Mouse (Mus musculus) embryonic facial prominence, embryonic 11.5 days (tissue): ENCODE measurements around the gene Pi4kb. TPM values are rescaled to one million over a fixed set of nuclear protein-coding genes. Genes with fewer than 3 reads are reported as not detected.
A peak's percentile ranks its signal among the peaks of the same experiment; 100 is the strongest.

Experiments used
- ATAC-seq: fragments of 200-750 bp; cut with Nextera tagmentation; replicated peaks from 2 replicates; pipeline ENCODE4 v1.8.0; 2017; ENCODE audit warnings: low read depth; ENCODE audit not compliant: insufficient number of reproducible peaks, low FRiP score, low TSS enrichment
- DNase-seq: peaks from one replicate; pipeline ENCODE4 v3.0.0-alpha.2; 2015; ENCODE audit warnings: low spot score
- H3K27ac ChIP-seq: fragments of 300-500 bp; sonication (generic); replicated peaks from 2 replicates; pipeline ENCODE4 v1.5.1; 2014; ENCODE audit warnings: mild to moderate bottlenecking, low read depth, low read length, control low read depth
- H3K27me3 ChIP-seq: fragments of 300-500 bp; sonication (generic); 2 replicates; pipeline ENCODE4 v1.6.1; 2014; ENCODE audit warnings: mild to moderate bottlenecking, low read length, moderate library complexity, mixed read lengths; ENCODE audit not compliant: control insufficient read depth, insufficient read depth
- H3K36me3 ChIP-seq: fragments of 300-500 bp; sonication (generic); replicated peaks from 2 replicates; pipeline ENCODE4 v1.6.1; 2014; ENCODE audit warnings: low read depth, mild to moderate bottlenecking, low read length, moderate library complexity, mixed read lengths; ENCODE audit not compliant: control insufficient read depth, insufficient read depth
- H3K4me1 ChIP-seq: fragments of 300-500 bp; sonication (generic); 2 replicates; pipeline ENCODE4 v1.6.1; 2014; ENCODE audit warnings: low read length, mixed read lengths; ENCODE audit not compliant: control insufficient read depth, insufficient read depth
- H3K4me2 ChIP-seq: fragments of 300-500 bp; sonication (generic); 2 replicates; pipeline ENCODE4 v1.6.1; 2014; ENCODE audit warnings: low read depth, mild to moderate bottlenecking, control low read depth, low read length, moderate library complexity
- H3K4me3 ChIP-seq: fragments of 300-500 bp; sonication (generic); 2 replicates; pipeline ENCODE4 v1.5.1; 2014; ENCODE audit warnings: low read depth, low read length, control low read depth
- H3K9ac ChIP-seq: fragments of 300-500 bp; sonication (generic); replicated peaks from 2 replicates; pipeline ENCODE4 v1.6.1; 2014; ENCODE audit warnings: mild to moderate bottlenecking, control low read depth, low read length
- H3K9me3 ChIP-seq: fragments of 300-500 bp; sonication (generic); replicated peaks from 2 replicates; pipeline ENCODE4 v1.6.1; 2016; ENCODE audit warnings: mild to moderate bottlenecking, low read length, inconsistent platforms, mixed read lengths; ENCODE audit not compliant: control insufficient read depth
- WGBS: fragments of 180-500 bp; shearing (Covaris S2); extraction: QIAGEN DNeasy Blood & Tissue Kit; methylation state at CpG from one replicate; pipeline ENCODE4 v1.1.7; 2014; 5-methylcytosine and 5-hydroxymethylcytosine counted together
- polyA plus RNA-seq: library from polyadenylated mRNA; unstranded; fragments of >200 nt; fragmentation: Nextera tagmentation; extraction: Ambion mirVana; gene quantifications from 2 replicates; pipeline ENCODE4 v1.2.1, GENCODE M21; 2014

Gene Pi4kb
- polyA plus RNA-seq, 1 experiment from 2014 or later, result 30.1 TPM

DNA sequence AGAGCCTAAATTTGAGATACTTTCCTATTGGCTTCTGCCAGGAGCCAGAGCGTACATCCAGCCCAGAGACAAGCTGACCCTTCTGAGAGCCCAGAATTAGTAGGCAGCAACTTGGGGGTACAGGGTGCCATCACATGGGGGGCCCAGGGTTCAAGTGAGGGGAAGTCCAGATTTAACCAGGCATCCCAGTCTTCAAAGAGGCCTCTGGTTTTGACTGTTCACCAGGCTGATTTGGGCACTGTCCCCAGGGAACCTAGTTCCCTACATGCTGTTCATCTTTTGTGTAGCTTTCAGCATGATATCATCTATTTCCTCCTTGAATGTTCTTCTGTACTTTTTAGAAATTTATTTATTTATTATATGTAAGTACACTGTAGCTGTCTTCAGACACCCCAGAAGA, 9.5 kb upstream of the Pi4kb start:
- no peak overlapping the region for H3K4me2 ChIP-seq
- H3K4me3 ChIP-seq, result no peak overlapping the region
- DNase-seq (no peak), ATAC-seq (no peak)
- no peak overlapping the region for H3K27ac ChIP-seq
- no peaks in the 10 kb centered on the region for H3K36me3 ChIP-seq
- H3K27me3 ChIP-seq, result no peaks in the 10 kb centered on the region
- no peak overlapping the region for H3K9ac ChIP-seq
- H3K9me3 ChIP-seq, result no peaks in the 10 kb centered on the region
- H3K4me1 ChIP-seq, result no peaks in the 10 kb centered on the region
- 100% methylated on average over 1 of the region's 1 CpGs for WGBS

DNA sequence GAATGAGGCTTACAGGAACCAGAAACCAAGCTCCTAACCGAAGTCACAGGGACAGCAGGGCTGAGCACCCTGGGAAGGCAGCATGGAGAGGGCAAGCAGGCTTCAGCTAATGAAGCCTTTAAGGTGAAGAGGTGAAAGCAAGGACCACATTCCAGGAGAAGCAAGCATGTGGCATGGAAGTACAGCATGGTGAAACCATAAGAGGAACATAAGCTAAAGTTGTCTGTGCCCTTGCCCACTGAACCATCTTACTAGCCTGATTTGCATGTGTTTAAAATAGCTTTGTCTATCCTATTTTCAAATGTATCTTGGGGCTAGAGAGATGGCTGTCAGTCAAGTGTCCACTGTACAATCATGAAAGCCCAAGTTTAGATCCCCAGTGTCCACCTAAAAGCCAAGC, 8.7 kb upstream of the Pi4kb start:
- H3K4me2 ChIP-seq, result no peak overlapping the region
- DNase-seq (no peak), ATAC-seq (no peak)
- no peaks in the 10 kb centered on the region for H3K27me3 ChIP-seq
- H3K9me3 ChIP-seq, result no peaks in the 10 kb centered on the region
- no peak overlapping the region for H3K4me3 ChIP-seq
- no peak overlapping the region for H3K9ac ChIP-seq
- no peak overlapping the region; the same call in 1 of the 2 replicates for H3K27ac ChIP-seq
- no peaks in the 10 kb centered on the region for H3K36me3 ChIP-seq
- H3K4me1 ChIP-seq, result no peaks in the 10 kb centered on the region
- WGBS, result 67% methylated on average over 1 of the region's 1 CpGs

DNA sequence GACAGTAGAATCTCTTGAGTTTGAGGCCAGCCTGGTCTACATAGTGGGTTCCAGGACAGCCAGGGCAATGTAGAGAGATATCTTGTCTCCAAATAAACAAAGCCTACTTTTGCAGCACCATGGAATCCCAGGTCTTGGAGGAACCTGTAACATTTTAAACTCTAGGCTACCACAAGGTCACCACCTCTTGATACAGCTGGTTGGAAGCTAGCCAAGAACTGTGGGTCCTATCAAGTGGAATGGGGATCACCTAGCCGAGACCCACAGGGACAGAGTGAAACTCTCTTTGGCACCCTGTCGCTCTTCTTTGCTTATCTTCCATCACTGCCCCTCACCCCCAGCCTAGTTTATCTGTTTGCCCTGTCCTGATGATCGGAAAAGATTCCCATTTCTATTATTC, 2.0 kb upstream of the Pi4kb start:
- Histone ChIP-seq H3K27ac (no peak overlapping the region), H3K27me3 (no peaks in the 10 kb centered on the region), H3K4me1 (no peaks in the 10 kb centered on the region), H3K4me2 (no peak overlapping the region), H3K4me3 (no peak overlapping the region), H3K9me3 (no peaks in the 10 kb centered on the region), H3K36me3 (no peaks in the 10 kb centered on the region), H3K9ac (no peak overlapping the region)
- no peak for DNase-seq
- no peak for ATAC-seq
- 88% methylated on average over 3 of the region's 3 CpGs for WGBS

DNA sequence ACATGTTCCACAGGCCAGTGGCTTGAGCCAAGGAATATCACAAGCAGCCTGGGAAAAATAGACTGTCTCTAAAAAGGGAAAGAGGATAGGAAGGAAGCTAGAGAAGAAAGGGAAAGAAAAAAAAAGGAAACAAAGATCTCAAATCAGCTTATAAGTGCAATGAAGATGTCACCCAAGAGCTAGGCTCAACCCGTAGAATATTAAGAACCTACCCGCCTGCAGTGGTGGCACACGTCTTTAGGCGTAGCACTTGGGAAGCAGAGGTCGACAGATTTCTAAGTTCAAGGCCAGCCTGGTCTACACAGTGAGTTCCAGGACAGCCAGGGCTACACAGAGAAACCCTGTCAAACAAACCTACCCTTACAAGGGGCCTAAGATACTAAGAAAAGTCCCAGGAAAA, 911 bp upstream of the Pi4kb start:
- H3K4me1 ChIP-seq, result no peaks in the 10 kb centered on the region
- no peaks in the 10 kb centered on the region for H3K36me3 ChIP-seq
- H3K9ac ChIP-seq, result no peak overlapping the region
- H3K4me2 ChIP-seq, result no peak overlapping the region
- H3K4me3 ChIP-seq, result no peak overlapping the region
- no peaks in the 10 kb centered on the region for H3K27me3 ChIP-seq
- no peaks in the 10 kb centered on the region for H3K9me3 ChIP-seq
- 81% methylated on average over 5 of the region's 5 CpGs for WGBS
- no peak overlapping the region for H3K27ac ChIP-seq
- ATAC-seq (no peak), DNase-seq (no peak)

DNA sequence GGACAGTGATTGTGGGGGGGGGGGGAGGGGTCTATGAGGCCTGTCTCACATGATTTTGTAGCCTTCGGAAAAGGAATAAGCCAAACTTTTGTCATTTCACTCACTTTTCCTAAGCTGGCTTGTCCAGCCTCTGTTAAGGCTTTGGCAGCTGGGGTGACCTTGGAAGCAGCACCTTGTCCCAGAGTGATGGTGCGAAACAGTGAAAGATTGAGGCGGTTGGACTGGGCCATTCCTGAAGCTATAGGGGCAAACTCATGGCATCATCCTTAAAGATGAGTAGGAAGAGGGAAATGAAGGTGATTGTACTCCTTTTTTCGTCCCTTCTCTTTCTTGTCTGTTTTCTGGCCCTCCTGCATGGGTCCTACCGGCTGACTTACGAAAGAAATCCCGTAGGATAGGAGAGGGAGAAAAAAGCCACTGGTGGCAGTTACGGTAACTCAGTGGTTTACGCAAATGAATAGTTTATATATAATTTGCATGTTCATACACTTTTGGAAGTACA, 454 bp upstream of the Pi4kb start:
- Histone ChIP-seq H3K4me3 (peak overlapping the region; percentile 86), H3K27ac (no peak overlapping the region), H3K4me1 (no peaks in the 10 kb centered on the region), H3K9ac (peak overlapping the region; percentile 89), H3K36me3 (no peaks in the 10 kb centered on the region), H3K9me3 (no peaks in the 10 kb centered on the region), H3K27me3 (no peaks in the 10 kb centered on the region), H3K4me2 (peak overlapping the region; percentile 54)
- peak; percentile 37; the same call in 1 of the 2 replicates for ATAC-seq
- DNase-seq, result peak; percentile 7
- WGBS, result 21% methylated on average over 9 of the region's 9 CpGs

DNA sequence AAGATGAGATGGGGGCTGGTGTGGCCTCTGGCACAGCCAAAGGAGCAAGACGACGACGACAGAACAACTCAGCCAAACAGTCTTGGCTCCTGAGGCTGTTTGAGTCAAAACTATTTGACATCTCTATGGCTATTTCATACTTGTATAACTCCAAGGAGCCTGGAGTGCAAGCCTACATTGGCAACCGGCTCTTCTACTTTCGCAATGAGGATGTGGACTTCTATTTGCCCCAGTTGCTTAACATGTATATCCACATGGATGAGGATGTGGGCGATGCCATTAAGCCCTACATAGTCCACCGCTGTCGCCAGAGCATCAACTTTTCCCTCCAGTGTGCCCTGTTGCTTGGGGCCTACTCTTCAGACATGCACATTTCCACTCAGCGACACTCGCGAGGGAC, 9.8 kb downstream of the Pi4kb start:
- Histone ChIP-seq H3K4me1 (no peaks in the 10 kb centered on the region), H3K9me3 (no peaks in the 10 kb centered on the region), H3K4me2 (no peak overlapping the region), H3K27ac (no peak overlapping the region), H3K4me3 (no peak overlapping the region), H3K36me3 (no peaks in the 10 kb centered on the region; the same call in 1 of the 2 replicates), H3K9ac (no peak overlapping the region), H3K27me3 (no peaks in the 10 kb centered on the region)
- DNase-seq (no peak), ATAC-seq (no peak)
- 94% methylated on average over 11 of the region's 11 CpGs for WGBS

DNA sequence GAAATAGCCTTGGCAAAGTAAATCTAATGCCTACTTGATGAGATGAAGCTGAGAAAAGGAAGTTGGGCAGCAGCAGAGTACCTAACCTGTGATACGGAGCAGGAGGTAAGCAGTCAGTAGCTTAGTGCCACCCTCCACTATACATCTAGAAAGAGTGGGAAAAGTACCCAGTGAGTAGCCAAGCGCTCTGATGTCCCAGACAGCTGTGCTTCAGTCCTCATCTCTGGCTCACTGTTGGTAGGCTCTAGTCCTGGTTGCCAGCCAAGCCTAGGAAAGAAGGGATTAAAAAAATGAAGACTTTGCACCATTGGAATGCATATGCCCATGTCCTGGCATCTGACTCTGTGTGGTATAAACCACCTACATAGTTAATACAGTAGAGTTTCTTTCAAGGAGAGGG, 11.0 kb downstream of the Pi4kb start:
- H3K4me2 ChIP-seq, result no peak overlapping the region
- no peaks in the 10 kb centered on the region for H3K4me1 ChIP-seq
- DNase-seq (no peak), ATAC-seq (no peak)
- 95% methylated on average over 2 of the region's 2 CpGs for WGBS
- no peak overlapping the region for H3K9ac ChIP-seq
- no peak overlapping the region for H3K4me3 ChIP-seq
- H3K27ac ChIP-seq, result no peak overlapping the region
- no peaks in the 10 kb centered on the region for H3K9me3 ChIP-seq
- no peaks in the 10 kb centered on the region for H3K27me3 ChIP-seq
- no peaks in the 10 kb centered on the region; the same call in 1 of the 2 replicates for H3K36me3 ChIP-seq

DNA sequence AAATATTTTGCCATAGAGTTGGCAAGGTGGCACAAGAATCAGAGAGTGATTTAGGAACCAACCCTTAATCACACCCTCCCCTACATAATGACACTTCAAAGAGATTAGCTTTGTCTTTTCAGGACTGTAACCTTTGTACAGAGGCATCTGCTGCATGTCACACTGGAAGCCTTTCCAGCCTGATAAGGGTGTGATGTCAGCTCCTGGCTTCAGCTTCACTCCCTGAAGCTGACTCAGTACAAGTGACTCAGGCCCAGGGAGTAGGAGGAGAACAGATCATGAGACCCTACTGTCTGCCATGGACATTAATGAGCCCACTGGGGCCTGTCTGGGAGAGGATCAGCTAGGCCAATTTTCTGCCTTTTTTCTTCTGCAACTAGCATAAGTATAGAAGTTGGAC, 13.0 kb downstream of the Pi4kb start:
- H3K9ac ChIP-seq, result no peak overlapping the region
- H3K4me2 ChIP-seq, result no peak overlapping the region
- H3K4me3 ChIP-seq, result no peak overlapping the region
- no peaks in the 10 kb centered on the region for H3K27me3 ChIP-seq
- H3K9me3 ChIP-seq, result no peaks in the 10 kb centered on the region
- H3K4me1 ChIP-seq, result no peaks in the 10 kb centered on the region
- no peak overlapping the region for H3K27ac ChIP-seq
- DNase-seq (no peak), ATAC-seq (no peak)
- H3K36me3 ChIP-seq, result no peaks in the 10 kb centered on the region; the same call in 1 of the 2 replicates
